Mouse (Mus musculus) forebrain, embryonic 15.5 days (tissue): ENCODE data around the gene Slc7a11. TPM values are rescaled to one million over a fixed set of nuclear protein-coding genes. Genes with fewer than 3 reads are reported as not detected.
A peak's percentile ranks its signal among the peaks of the same experiment; 100 is the strongest.

Experiments
- ATAC-seq: fragments of 200-750 bp; cut with Nextera tagmentation; replicated peaks from 2 replicates; pipeline ENCODE4 v1.8.0; 2017; ENCODE audit warnings: mild to moderate bottlenecking, moderate TSS enrichment, moderate library complexity
- H3K27ac ChIP-seq: fragments of 300-500 bp; sonication (generic); replicated peaks from 2 replicates; pipeline ENCODE4 v1.5.1; 2015; ENCODE audit warnings: mild to moderate bottlenecking, inconsistent platforms
- H3K27me3 ChIP-seq: fragments of 300-500 bp; sonication (generic); 2 replicates; pipeline ENCODE4 v1.6.1; 2015; ENCODE audit warnings: inconsistent platforms
- H3K36me3 ChIP-seq: fragments of 300-500 bp; sonication (generic); 2 replicates; pipeline ENCODE4 v1.6.1; 2015; ENCODE audit warnings: mild to moderate bottlenecking, inconsistent platforms
- H3K4me1 ChIP-seq: fragments of 300-500 bp; sonication (generic); 2 replicates; pipeline ENCODE4 v1.6.1; 2015; ENCODE audit warnings: inconsistent platforms
- H3K4me2 ChIP-seq: fragments of 300-500 bp; sonication (generic); replicated peaks from 2 replicates; pipeline ENCODE4 v1.6.1; 2015; ENCODE audit warnings: mild to moderate bottlenecking, inconsistent platforms
- H3K4me3 ChIP-seq: fragments of 300-500 bp; sonication (generic); 2 replicates; pipeline ENCODE4 v1.5.1; 2015; ENCODE audit warnings: mild to moderate bottlenecking, inconsistent platforms
- H3K9ac ChIP-seq: fragments of 300-500 bp; sonication (generic); replicated peaks from 2 replicates; pipeline ENCODE4 v1.6.1; 2015; ENCODE audit warnings: mild to moderate bottlenecking, inconsistent platforms
- H3K9me3 ChIP-seq: fragments of 300-500 bp; sonication (generic); 2 replicates; pipeline ENCODE4 v1.6.1; 2016; ENCODE audit warnings: inconsistent platforms
- WGBS: fragments of 180-500 bp; shearing (Covaris S2); methylation state at CpG from one replicate; pipeline ENCODE4 v1.1.7; 2015; ENCODE audit warnings: mixed read lengths; 5-methylcytosine and 5-hydroxymethylcytosine counted together
- polyA plus RNA-seq: library from polyadenylated mRNA; unstranded; fragments of >200 nt; fragmentation: Nextera tagmentation; extraction: Ambion mirVana; gene quantifications from 2 replicates; pipeline ENCODE4 v1.2.1, GENCODE M21; 2015

Slc7a11 gene
- polyA plus RNA-seq, 1 experiment from 2014 or later: 2.0 TPM

DNA sequence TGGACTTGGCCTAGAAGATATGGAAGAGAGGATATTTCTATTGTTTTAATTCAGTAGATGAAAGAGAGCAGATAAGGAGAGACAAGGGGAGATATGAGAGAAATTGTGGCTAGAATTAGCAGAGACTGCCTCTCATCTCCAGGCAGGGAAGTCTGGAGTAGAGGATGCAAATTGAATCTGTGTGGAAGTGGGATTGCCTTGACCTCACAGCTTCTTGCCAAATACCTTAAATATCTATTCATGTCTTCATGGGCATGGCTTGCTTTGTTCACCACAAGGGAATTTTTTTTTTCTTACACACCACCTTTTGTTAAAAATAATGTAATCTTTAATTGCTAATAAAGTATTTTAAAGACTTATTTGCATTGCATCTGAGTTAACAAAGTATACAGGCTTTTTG is 441.3 kb downstream of the Slc7a11 start:
- Histone ChIP-seq H3K4me1 (peaks cover 17% of the 10 kb centered on the region), H3K27me3 (no peaks in the 10 kb centered on the region), H3K9ac (no peak overlapping the region), H3K4me2 (no peak overlapping the region), H3K4me3 (no peak overlapping the region), H3K27ac (no peak overlapping the region), H3K36me3 (no peaks in the 10 kb centered on the region), H3K9me3 (no peaks in the 10 kb centered on the region)
- ATAC-seq: no peak

DNA sequence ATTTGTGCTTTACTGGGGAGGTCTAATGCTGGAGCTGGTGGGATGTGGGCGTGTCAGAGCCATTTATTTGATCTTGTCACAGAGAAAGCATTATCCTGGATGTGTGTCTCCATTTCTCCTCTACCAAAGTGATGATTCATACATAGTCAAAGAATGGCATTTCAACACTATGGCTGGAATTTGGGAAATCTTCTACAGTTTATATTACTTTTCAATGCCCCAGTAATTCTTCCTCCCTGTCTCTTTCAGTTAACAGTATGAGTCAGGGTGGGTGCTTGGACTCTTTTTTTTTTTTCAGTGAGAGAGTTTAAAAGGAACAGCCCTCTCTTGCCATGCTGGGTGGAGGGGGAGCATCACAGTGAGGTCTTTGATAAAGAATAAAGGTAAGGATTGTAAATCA is 441.8 kb downstream of the Slc7a11 start:
- ATAC-seq: no peak
- H3K9me3 ChIP-seq: no peaks in the 10 kb centered on the region
- no peaks in the 10 kb centered on the region for H3K36me3 ChIP-seq
- no peak overlapping the region for H3K27ac ChIP-seq
- peaks cover 17% of the 10 kb centered on the region for H3K4me1 ChIP-seq
- H3K27me3 ChIP-seq: no peaks in the 10 kb centered on the region
- H3K4me2 ChIP-seq: no peak overlapping the region
- 79% methylated on average over 1 of the region's 1 CpGs for WGBS
- no peak overlapping the region for H3K4me3 ChIP-seq
- no peak overlapping the region for H3K9ac ChIP-seq

DNA sequence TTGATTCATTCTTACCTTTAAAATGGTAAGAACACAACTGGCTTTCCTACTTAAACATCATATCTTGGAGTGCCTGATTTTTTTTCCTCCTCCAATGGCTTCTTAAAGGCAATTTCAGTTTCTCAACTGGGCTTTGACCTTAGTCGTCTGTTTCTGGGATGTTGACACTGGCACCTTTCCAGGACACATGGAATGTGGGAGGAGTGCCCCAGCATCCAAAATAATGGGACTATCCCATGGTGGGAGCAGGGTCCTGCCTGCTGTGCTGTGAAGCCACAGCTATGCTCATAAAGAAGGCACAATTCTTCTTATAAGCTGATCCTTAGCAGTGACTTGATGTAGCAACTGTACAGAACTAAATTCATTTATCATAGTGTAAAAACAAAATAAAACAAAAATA is 450.5 kb downstream of the Slc7a11 start:
- Histone ChIP-seq H3K4me2 (no peak overlapping the region), H3K4me1 (no peaks in the 10 kb centered on the region), H3K27ac (no peak overlapping the region), H3K4me3 (no peak overlapping the region), H3K36me3 (no peaks in the 10 kb centered on the region), H3K27me3 (no peaks in the 10 kb centered on the region), H3K9ac (no peak overlapping the region), H3K9me3 (no peaks in the 10 kb centered on the region)
- WGBS: 32% methylated on average over 1 of the region's 1 CpGs
- no peak for ATAC-seq

DNA sequence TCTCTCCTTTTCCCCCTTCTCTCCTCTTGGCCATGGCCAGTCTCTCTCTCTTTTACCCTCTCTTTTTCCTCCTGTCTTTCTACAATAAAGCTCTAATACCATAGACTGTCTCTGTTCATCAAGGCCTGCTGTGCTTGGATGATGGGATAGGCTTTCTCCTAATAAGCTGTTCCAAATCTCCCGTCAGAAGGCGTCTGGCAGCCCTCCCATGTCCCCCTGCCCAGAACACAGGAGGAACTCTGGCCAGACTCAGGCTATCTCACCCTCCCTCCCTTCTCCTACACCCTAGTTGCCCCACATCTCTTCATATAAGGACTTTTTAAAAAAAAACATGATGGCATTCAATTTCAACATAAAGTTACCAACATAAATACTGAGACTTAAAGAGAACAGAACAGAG is 456.2 kb downstream of the Slc7a11 start:
- H3K36me3 ChIP-seq: no peaks in the 10 kb centered on the region

DNA sequence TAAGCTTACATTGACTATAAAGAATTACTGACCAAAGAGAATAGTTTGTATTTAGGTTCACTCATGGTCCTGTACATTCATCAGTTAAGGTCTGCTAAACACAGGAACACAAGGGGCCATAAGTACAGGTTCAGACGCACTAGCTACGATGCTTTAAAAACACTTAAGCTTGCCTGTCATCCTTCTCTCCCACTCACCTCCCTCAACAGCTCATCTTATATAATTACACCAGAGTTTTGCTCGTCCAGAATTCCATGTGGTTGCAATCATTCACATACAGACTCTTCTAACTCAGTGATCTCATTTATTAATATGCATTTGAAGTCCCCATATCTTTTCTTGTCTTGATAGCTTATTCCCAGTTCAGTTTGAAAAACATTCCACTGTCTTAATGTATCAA is 458.6 kb downstream of the Slc7a11 start:
- Histone ChIP-seq H3K4me1 (no peaks in the 10 kb centered on the region), H3K36me3 (no peaks in the 10 kb centered on the region), H3K4me3 (no peak overlapping the region), H3K27ac (no peak overlapping the region), H3K9me3 (no peaks in the 10 kb centered on the region), H3K27me3 (no peaks in the 10 kb centered on the region), H3K4me2 (no peak overlapping the region), H3K9ac (no peak overlapping the region)
- WGBS: 76% methylated on average over 3 of the region's 3 CpGs
- ATAC-seq: no peak

More for the DNA sequence above, 456.2 kb downstream of the Slc7a11 start:
- no peak for ATAC-seq
- no peak overlapping the region for H3K4me3 ChIP-seq
- H3K27me3 ChIP-seq: no peaks in the 10 kb centered on the region
- no peak overlapping the region for H3K4me2 ChIP-seq
- H3K27ac ChIP-seq: no peak overlapping the region
- no peak overlapping the region for H3K9ac ChIP-seq
- H3K9me3 ChIP-seq: no peaks in the 10 kb centered on the region
- WGBS: 59% methylated on average over 2 of the region's 2 CpGs
- no peaks in the 10 kb centered on the region for H3K4me1 ChIP-seq

DNA sequence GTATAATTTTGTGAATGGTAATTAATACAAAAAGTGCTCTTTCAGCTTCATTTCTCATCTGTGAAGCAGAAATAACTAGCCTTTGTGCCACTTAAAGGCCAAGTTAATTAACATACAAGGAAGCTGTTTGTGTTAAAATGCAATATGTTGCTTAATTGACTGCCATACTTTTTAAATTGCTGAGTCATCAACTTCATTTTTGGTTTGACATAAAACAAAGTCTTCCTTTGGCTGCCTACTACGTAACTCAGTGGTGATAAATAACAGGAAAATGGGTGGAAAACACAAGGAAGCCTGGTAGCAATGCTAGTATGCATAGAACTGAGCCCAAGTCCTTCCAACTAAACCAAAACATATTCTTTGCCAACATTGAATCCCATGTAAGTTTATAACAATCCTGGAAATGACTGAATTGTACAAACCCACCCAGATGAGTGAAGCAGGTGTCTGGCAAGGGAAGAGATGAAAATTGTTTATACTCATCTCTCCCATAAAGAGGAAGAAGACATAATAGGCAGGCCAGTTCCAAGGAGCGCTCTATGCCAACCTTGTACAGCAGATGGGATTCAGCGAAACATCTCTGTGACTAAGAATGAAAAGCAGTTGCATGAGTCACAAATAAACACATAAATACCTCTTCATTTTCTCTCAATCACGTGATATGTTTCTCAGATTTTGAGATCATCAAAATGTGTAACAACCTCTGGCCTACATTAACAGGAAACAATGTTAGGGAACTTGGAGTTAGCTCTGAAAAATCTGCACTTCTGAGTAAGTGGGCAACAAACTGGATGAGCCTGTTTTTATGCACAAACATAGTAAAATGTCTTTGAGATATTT is 459.8 kb downstream of the Slc7a11 start:
- H3K9ac ChIP-seq: no peak overlapping the region
- no peak overlapping the region for H3K4me2 ChIP-seq
- H3K9me3 ChIP-seq: no peaks in the 10 kb centered on the region
- no peak overlapping the region for H3K4me3 ChIP-seq
- no peaks in the 10 kb centered on the region for H3K36me3 ChIP-seq
- WGBS: 70% methylated on average over 4 of the region's 4 CpGs
- H3K27me3 ChIP-seq: no peaks in the 10 kb centered on the region
- H3K27ac ChIP-seq: no peak overlapping the region
- no peaks in the 10 kb centered on the region for H3K4me1 ChIP-seq
- peak; percentile 74; the same call in 1 of the 2 replicates for ATAC-seq

DNA sequence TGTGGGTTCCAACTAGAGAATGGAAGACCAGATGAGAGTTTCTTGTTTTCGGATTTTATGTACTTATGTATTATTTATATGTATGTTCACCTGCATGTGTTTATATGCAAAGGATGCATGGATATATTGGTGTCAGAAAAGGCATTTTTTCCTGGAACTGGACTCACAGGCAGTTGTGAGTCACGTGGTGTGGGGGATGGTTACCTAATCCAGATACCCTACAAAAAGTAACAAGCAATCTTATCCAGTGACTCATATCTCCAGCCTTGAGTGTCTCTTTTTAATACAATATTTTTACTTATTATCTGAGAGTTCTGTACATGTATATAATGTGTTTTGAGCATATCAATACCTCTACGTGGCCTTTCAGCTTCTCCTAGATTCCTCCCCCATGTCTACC is 469.4 kb downstream of the Slc7a11 start:
- Histone ChIP-seq H3K4me1 (no peaks in the 10 kb centered on the region), H3K4me3 (no peak overlapping the region), H3K9ac (no peak overlapping the region), H3K27ac (no peak overlapping the region), H3K36me3 (no peaks in the 10 kb centered on the region), H3K4me2 (no peak overlapping the region), H3K27me3 (no peaks in the 10 kb centered on the region), H3K9me3 (no peaks in the 10 kb centered on the region)
- no peak for ATAC-seq
- WGBS: 95% methylated on average over 3 of the region's 3 CpGs

DNA sequence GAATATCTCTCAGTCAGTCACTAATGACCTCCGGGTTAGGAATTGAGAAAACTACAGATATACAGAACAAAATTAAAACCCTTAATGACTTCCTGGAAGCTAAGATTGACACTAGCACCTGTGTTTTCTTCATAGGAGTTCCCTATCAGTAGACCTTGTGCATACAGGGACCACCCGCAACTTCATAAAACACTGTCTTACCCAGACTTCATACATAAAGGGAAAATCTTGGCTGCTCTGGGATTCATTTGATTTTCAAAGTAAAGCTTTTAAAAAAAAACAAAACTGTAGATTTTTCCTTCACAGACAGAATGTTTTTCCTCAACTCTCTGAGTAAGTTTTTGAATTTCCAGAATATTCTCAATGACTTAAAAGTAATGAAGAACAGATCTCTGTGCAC is 477.8 kb downstream of the Slc7a11 start:
- no peak for ATAC-seq
- no peaks in the 10 kb centered on the region for H3K4me1 ChIP-seq
- H3K36me3 ChIP-seq: no peaks in the 10 kb centered on the region
- WGBS: 95% methylated on average over 2 of the region's 2 CpGs
- H3K27ac ChIP-seq: no peak overlapping the region
- no peak overlapping the region for H3K9ac ChIP-seq
- no peaks in the 10 kb centered on the region for H3K27me3 ChIP-seq
- H3K4me3 ChIP-seq: no peak overlapping the region
- H3K4me2 ChIP-seq: no peak overlapping the region
- no peaks in the 10 kb centered on the region for H3K9me3 ChIP-seq

DNA sequence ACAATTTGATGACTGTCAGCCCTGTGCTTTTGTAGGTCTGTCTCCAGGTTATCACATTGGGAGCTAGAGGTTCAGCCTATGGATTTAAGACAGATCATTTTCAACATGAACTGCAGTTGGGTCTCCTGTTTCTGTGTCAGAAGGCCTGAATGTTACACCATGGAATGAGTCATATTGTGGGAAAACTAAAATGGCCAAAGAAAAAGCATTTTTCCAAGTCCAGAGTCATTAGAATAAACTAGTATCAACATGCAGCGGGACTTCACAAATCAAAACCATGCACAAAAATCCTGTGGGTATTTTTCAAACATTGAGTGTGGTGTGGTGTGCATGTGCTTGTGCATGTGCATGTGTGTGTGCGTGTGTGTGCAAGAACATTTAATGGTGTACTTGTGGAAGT is 482.8 kb downstream of the Slc7a11 start:
- H3K4me3 ChIP-seq: no peak overlapping the region
- no peaks in the 10 kb centered on the region for H3K9me3 ChIP-seq
- ATAC-seq: no peak
- no peak overlapping the region for H3K27ac ChIP-seq
- H3K9ac ChIP-seq: no peak overlapping the region
- 95% methylated on average over 2 of the region's 2 CpGs for WGBS
- no peaks in the 10 kb centered on the region for H3K36me3 ChIP-seq
- no peak overlapping the region for H3K4me2 ChIP-seq
- H3K4me1 ChIP-seq: no peaks in the 10 kb centered on the region
- no peaks in the 10 kb centered on the region for H3K27me3 ChIP-seq

DNA sequence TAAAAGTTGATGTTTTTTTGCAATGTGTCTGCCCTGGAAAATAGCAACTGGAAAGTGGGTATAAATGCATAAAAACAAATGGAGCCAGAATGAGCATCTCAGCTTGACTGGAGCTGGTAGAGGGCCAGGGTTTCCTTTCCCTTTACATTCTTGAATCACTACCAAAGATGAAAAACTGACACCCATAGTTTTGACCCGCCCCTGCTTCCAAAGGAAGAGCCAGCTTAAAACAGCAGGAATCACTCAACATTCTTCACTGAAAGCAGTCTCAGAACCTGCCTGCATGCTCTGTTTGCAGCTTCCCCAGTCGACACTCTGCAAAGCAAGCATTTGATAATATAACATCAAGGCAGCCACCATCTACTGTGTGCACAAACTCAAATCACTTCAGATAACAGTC is 496.6 kb downstream of the Slc7a11 start:
- no peak for ATAC-seq
- WGBS: 59% methylated on average over 2 of the region's 2 CpGs
- H3K4me2 ChIP-seq: no peak overlapping the region
- H3K36me3 ChIP-seq: no peaks in the 10 kb centered on the region
- H3K4me1 ChIP-seq: no peaks in the 10 kb centered on the region
- H3K9me3 ChIP-seq: no peaks in the 10 kb centered on the region
- H3K9ac ChIP-seq: no peak overlapping the region
- no peak overlapping the region for H3K27ac ChIP-seq
- H3K27me3 ChIP-seq: no peaks in the 10 kb centered on the region
- H3K4me3 ChIP-seq: no peak overlapping the region

DNA sequence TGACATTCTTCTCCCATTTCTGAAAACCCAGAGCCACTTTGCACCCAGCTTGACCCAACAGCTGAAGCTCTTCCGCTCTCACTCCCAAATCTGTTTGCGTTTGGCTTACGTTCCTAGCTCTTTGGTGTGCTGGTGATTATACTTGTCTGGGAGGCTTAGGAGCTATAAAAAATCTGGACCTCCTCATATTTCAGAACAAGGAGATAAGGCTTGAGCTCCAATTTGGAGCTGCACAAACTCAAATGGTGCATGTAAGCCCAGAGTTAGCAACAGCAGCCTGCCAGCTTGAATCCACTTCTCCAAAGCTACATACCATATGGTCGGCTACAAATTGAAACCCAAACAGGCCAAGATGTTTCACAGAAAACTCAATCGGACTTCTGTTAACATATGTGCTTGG is 498.6 kb downstream of the Slc7a11 start:
- Histone ChIP-seq H3K9ac (no peak overlapping the region), H3K9me3 (no peaks in the 10 kb centered on the region), H3K27me3 (no peaks in the 10 kb centered on the region), H3K4me1 (no peaks in the 10 kb centered on the region), H3K4me3 (no peak overlapping the region), H3K36me3 (no peaks in the 10 kb centered on the region), H3K4me2 (no peak overlapping the region), H3K27ac (no peak overlapping the region)
- WGBS: 71% methylated on average over 5 of the region's 5 CpGs
- peak; percentile 46; the same call in 1 of the 2 replicates for ATAC-seq

DNA sequence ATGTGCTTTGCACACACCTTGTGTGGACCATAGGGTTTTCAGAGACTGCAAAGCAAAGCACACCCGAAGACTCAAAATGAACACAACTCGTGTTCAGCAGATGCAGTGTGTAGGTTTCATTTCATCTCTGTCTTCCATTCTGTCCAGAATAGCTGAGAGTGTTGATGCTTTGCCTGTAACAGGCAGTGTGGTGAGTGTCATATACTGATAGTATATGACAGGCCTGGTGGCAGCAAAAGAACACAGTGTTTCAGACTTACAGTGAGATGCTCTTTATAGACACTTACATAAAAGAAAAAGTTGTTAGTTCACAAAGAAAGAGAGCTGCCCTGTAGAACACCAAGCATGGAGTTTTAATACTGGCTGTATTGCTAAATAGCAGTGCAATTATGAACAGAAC is 505.8 kb downstream of the Slc7a11 start:
- no peaks in the 10 kb centered on the region for H3K4me1 ChIP-seq
- H3K4me3 ChIP-seq: no peak overlapping the region
- 81% methylated on average over 2 of the region's 2 CpGs for WGBS
- no peaks in the 10 kb centered on the region for H3K27me3 ChIP-seq
- H3K36me3 ChIP-seq: no peaks in the 10 kb centered on the region
- no peak overlapping the region for H3K9ac ChIP-seq
- H3K4me2 ChIP-seq: no peak overlapping the region
- H3K27ac ChIP-seq: no peak overlapping the region
- no peaks in the 10 kb centered on the region for H3K9me3 ChIP-seq
- no peak for ATAC-seq

DNA sequence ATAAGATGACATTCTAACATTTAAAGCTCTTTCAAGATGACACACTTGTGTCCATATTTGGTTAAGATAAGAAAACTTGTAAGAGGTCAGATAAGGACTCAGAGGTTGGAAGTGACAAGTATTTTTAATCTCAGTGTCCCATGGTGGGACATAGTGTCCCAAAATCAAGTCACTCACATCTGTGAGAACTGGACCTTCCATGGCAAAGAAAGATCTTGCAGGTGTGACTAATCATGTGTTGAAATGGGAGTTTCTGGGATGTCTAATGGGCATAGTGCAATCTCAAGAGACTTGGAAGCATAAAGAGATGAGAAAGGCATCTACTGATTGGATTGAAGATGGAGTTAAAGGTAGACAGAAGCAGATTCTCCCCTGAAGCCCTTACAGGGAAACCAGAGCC is 513.9 kb downstream of the Slc7a11 start:
- no peaks in the 10 kb centered on the region for H3K27me3 ChIP-seq
- no peaks in the 10 kb centered on the region for H3K36me3 ChIP-seq
- H3K4me3 ChIP-seq: no peak overlapping the region
- no peaks in the 10 kb centered on the region for H3K4me1 ChIP-seq
- no peak overlapping the region for H3K4me2 ChIP-seq
- H3K27ac ChIP-seq: no peak overlapping the region
- no peak for ATAC-seq
- no peaks in the 10 kb centered on the region for H3K9me3 ChIP-seq
- no peak overlapping the region for H3K9ac ChIP-seq
